Mouse (Mus musculus): ENCODE measurements around the gene Lrch4. TPM values are rescaled to one million over a fixed set of nuclear protein-coding genes. Genes with fewer than 3 reads are reported as not detected.

Lrch4 gene
- polyA plus RNA-seq, 1 experiment from 2014 or later, result 32.2 TPM

DNA sequence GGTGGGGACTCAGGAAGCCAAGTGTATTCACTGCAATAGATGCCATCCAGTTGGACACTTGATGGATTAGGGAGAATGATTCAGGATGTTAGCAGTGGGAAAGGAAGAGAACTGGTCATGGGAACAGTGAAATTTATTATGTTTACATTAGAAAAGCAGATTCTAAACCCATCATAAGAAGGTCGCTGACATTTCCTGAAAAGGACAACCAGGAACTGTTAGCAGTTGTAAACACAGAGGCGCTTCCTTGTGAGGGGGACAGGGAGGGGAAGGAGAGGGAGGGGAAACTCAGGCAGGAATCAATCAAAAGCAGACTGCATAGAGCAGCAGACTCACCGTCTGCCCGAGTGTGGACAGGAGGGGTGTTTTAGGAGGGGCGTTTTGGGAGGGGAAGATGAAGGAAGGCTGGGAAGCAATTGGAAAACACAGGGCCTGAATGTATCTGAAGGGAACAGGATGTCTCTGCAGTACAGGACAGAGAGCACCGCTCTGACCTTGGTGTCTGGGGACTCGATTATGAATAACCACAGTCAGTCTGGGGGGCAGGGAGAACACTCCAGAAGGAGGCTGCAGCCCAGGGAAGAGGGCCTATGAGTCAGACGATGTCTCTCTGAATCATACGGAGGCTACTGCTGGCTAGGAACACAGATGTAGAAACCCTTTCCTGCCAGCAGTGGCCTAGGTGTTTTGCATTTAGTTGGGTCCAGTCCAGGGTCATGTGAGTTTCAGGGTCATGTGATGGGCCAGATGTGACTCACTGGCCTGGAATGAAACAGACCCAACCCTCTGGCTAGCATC is 42.7 kb downstream of the Lrch4 start:
- H3K27ac ChIP-seq, result peak overlapping the region; percentile 27
- no peaks in the 10 kb centered on the region for H3K27me3 ChIP-seq (ENCODE audit: low read depth, poor library complexity, severe bottlenecking)
- peaks cover 18% of the 10 kb centered on the region for H3K4me1 ChIP-seq
- H3K36me3 ChIP-seq, result peaks cover 26% of the 10 kb centered on the region
- H3K4me3 ChIP-seq, result no peak overlapping the region
- no peaks in the 10 kb centered on the region for H3K9me3 ChIP-seq (replicated peaks)
- DNase-seq (ENCODE audit: low spot score), result no peak
- WGBS, result 31% methylated on average over 9 of the region's 9 CpGs

DNA sequence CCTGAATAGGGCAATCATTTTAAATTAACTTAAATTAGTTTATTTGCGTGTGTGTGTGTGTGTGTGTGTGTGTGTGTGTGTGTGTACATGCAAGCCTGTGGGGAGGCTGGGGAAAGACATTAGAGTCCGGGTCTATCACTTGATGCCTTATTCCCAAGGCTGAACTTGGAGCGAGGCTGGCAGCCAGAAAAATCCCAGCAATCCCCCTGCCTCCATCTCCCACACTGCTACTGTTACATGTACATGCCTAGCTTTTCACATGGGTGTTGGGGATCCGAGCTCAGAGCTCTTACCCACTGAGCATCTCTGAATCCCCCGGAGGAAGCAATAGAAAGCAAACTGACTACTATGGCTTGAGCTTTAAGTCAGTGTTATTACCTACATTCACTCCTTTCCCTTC is 43.4 kb downstream of the Lrch4 start:
- H3K36me3 ChIP-seq, result peaks cover 23% of the 10 kb centered on the region
- no peak for DNase-seq (ENCODE audit: low spot score)
- H3K4me1 ChIP-seq, result peaks cover 18% of the 10 kb centered on the region
- no peaks in the 10 kb centered on the region for H3K9me3 ChIP-seq (replicated peaks)
- 88% methylated on average over 5 of the region's 5 CpGs for WGBS
- no peak overlapping the region for H3K4me3 ChIP-seq
- no peak overlapping the region for H3K27ac ChIP-seq
- H3K27me3 ChIP-seq (ENCODE audit: low read depth, poor library complexity, severe bottlenecking), result no peaks in the 10 kb centered on the region

DNA sequence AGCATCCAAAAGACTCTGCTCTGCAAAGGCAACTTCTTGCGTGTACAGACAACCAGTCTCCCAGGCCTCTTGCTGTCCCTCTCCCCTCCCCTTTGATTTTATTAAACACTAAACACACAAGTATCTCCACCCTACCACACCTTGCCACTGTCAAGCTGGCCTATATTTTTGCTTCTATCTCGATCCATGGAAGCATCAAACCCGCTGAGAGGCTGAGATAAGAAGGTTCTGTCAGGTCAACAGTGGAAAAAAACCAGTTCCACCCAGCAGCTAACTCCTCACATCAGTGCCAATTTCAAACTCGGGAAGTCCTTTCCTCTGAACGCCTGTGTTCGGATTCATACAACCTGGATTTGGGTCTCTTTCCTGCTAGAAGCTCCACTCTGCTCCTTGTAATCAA is 44.1 kb downstream of the Lrch4 start:
- Histone ChIP-seq H3K27ac (no peak overlapping the region), H3K36me3 (peaks cover 23% of the 10 kb centered on the region), H3K4me3 (no peak overlapping the region), H3K27me3 (ENCODE audit: low read depth, poor library complexity, severe bottlenecking) (no peaks in the 10 kb centered on the region), H3K4me1 (peaks cover 18% of the 10 kb centered on the region), H3K9me3 (replicated peaks) (no peaks in the 10 kb centered on the region)
- DNase-seq (ENCODE audit: low spot score), result no peak
- WGBS, result 89% methylated on average over 6 of the region's 6 CpGs

- no peaks in the 10 kb centered on the region for H3K27me3 ChIP-seq (ENCODE audit: low read depth, poor library complexity, severe bottlenecking)
- DNase-seq (ENCODE audit: low spot score), result no peak
- H3K27ac ChIP-seq, result no peak overlapping the region
- no peaks in the 10 kb centered on the region for H3K9me3 ChIP-seq (replicated peaks)
- H3K4me3 ChIP-seq, result no peak overlapping the region
- peaks cover 33% of the 10 kb centered on the region for H3K36me3 ChIP-seq
- 94% methylated on average over 8 of the region's 8 CpGs for WGBS
- H3K4me1 ChIP-seq, result peaks cover 18% of the 10 kb centered on the region
Measured at GRCm38 (mm10) chr5:137674786-137675185, 45.9 kb downstream of the Lrch4 start.

GRCm38 (mm10) chr5:137677859-137678258 is 48.9 kb downstream of the Lrch4 start:
- no peak for DNase-seq (ENCODE audit: low spot score)
- 96% methylated on average over 8 of the region's 8 CpGs for WGBS
- Histone ChIP-seq H3K4me1 (peaks cover 3% of the 10 kb centered on the region; the same call in 1 of the 2 replicates), H3K27ac (no peak overlapping the region), H3K36me3 (peaks cover 53% of the 10 kb centered on the region), H3K4me3 (no peak overlapping the region), H3K9me3 (replicated peaks) (no peaks in the 10 kb centered on the region), H3K27me3 (ENCODE audit: low read depth, poor library complexity, severe bottlenecking) (no peaks in the 10 kb centered on the region)

DNA sequence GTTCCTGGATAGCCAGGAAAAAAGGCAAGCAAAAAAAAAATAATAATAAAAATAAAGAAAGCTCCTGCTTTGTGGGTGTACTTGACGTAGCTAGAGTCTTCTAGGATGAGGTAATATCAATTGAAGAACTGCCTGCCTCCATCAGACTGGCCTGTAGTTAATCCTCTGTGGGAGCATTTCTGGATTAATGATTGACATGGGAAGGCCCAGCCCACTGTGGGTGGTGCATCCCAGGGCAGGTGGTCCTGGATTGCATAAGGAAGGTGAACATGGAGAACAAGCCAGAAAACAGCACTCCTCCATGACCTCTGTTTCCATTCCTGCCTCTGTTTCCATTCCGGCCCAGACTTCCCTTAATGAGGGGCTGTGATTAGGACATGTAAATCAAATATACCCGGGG is 49.8 kb downstream of the Lrch4 start:
- no peak overlapping the region for H3K4me3 ChIP-seq
- H3K27me3 ChIP-seq (ENCODE audit: low read depth, poor library complexity, severe bottlenecking), result no peaks in the 10 kb centered on the region
- peaks cover 53% of the 10 kb centered on the region for H3K36me3 ChIP-seq
- no peak for DNase-seq (ENCODE audit: low spot score)
- WGBS, result 91% methylated on average over 3 of the region's 3 CpGs
- peaks cover 12% of the 10 kb centered on the region for H3K4me1 ChIP-seq
- H3K9me3 ChIP-seq (replicated peaks), result no peaks in the 10 kb centered on the region
- no peak overlapping the region for H3K27ac ChIP-seq

GRCm38 (mm10) chr5:137679726-137680125 is 50.8 kb downstream of the Lrch4 start:
- Histone ChIP-seq H3K27ac (no peak overlapping the region), H3K27me3 (ENCODE audit: low read depth, poor library complexity, severe bottlenecking) (no peaks in the 10 kb centered on the region), H3K9me3 (replicated peaks) (no peaks in the 10 kb centered on the region), H3K36me3 (peaks cover 50% of the 10 kb centered on the region), H3K4me1 (peaks cover 22% of the 10 kb centered on the region), H3K4me3 (no peak overlapping the region)
- 84% methylated on average over 4 of the region's 4 CpGs for WGBS
- DNase-seq (ENCODE audit: low spot score), result no peak

DNA sequence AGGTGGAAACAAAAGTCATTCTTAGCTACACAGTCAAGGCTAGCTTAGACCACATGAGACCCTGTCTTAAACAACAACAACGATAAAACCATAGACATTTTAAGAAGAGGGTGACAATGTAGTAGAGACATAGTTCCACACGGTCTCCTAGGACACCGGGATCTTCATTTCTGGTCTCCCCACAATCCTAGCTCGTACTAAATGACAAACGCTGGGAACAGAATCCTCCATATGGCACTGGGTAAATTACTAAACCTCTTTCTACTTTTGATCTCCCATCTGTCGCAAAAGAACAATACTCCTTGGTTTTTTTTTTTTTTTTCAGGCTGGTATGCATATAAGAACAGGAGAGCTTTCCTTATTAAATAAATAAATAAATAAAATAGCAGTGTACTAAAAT is 53.6 kb downstream of the Lrch4 start:
- H3K4me3 ChIP-seq, result no peak overlapping the region
- 95% methylated on average over 6 of the region's 6 CpGs for WGBS
- H3K27ac ChIP-seq, result no peak overlapping the region
- no peaks in the 10 kb centered on the region for H3K9me3 ChIP-seq (replicated peaks)
- H3K36me3 ChIP-seq, result peaks cover 36% of the 10 kb centered on the region
- peaks cover 16% of the 10 kb centered on the region; the same call in 1 of the 2 replicates for H3K27me3 ChIP-seq (ENCODE audit: low read depth, poor library complexity, severe bottlenecking)
- no peak for DNase-seq (ENCODE audit: low spot score)
- H3K4me1 ChIP-seq, result peaks cover 26% of the 10 kb centered on the region

DNA sequence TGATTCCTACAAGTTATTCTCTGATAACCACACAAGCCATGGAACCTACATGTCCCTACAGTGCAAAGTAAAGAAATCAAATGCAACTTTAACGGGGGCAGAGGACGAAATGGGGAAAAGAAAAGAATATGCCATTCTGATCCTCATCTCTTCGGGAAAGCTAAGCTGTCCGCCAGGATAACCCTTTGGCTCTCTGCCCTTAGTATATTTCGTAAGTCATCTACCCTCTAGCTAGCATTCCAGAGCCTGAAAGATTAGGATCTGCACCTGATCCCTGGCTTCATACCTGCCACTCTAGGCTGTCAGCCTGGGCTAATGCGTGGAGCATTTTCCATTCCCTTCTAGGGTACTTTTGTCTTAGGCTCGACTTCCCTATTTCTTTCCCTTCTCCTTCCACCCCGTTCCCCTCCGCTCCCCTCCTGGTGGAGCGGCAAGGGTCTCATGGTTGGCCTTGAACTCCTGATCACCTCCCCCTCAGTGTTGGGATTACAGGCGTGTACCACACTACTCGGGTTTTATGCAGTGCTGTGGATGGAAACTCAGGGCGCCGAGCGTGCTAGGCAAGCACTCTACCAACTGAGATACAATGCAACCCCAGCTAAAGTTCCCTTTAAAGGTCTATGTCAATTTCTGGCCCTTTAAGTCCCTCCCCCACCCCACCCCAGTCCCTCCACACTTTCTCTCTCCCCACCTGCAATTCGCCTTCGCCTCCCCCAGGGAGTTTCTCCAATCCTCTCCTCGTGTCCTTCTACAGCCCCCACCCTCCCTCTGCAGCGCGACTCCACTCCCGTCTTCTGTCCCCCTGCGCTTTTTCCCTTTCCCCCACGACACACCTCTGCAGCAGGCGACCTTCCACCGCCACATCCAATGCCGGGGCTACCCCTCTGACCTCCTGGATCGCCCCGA is 54.7 kb downstream of the Lrch4 start:
- H3K4me1 ChIP-seq, result peaks cover 26% of the 10 kb centered on the region
- H3K27ac ChIP-seq, result peak overlapping the region; percentile 89
- no peaks in the 10 kb centered on the region for H3K9me3 ChIP-seq (replicated peaks)
- peak overlapping the region; percentile 83 for H3K4me3 ChIP-seq
- WGBS, result 19% methylated on average over 28 of the region's 28 CpGs
- peaks cover 27% of the 10 kb centered on the region for H3K36me3 ChIP-seq
- H3K27me3 ChIP-seq (ENCODE audit: low read depth, poor library complexity, severe bottlenecking), result peaks cover 16% of the 10 kb centered on the region; the same call in 1 of the 2 replicates
- DNase-seq (ENCODE audit: low spot score), result peak; percentile 61

DNA sequence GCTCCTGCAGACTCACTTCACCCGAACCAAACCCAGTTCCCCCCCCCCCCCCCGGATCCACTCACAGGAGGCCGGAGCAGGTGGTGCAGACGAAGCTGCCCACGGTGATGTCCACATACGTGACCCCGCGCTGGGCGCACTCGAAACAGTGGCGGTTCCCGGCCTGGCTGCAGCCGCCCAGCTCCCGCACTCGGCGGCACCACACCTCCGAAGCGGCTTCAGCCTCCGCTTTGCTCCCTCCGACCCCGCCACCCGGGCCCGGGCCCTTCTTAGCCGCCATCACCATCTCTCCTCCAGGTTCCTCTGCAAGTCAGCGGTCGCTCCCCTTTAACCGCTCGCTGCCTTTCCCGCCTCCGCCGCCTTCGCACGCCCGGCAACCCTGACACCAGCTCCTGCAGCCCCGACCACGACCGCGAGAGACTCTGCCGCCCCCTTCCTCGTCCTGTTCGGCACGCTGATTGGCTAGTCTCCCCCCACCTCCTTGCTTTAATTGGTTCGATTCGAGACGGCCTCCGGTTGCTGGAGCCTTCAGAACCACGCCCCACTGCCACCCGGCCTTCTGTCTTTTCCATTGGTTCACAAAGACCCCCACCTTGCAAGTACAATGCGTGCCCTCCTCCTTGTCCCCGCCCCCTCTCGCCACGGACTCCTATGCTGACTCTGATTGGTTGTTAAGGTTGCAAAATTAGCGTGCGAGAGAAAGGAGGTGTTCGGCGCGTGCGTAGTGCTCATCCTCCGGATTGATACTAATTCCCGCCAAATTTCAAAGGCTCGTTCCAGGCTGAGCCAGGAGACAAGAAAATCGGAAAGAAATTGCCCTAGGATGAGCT is 55.6 kb downstream of the Lrch4 start, which contains the start of gene Agfg2:
Agfg2 (minus strand) TSS at position 433 of the 830 bp plus-strand sequence.
- Histone ChIP-seq H3K27ac (peak within 1 kb of the TSS; percentile 89), H3K4me3 (peak within 1 kb of the TSS; percentile 83), H3K36me3 (peaks cover 21% of the 10 kb centered on the region), H3K9me3 (replicated peaks) (no peaks in the 10 kb centered on the region), H3K4me1 (peaks cover 26% of the 10 kb centered on the region), H3K27me3 (ENCODE audit: low read depth, poor library complexity, severe bottlenecking) (peaks cover 16% of the 10 kb centered on the region; the same call in 1 of the 2 replicates)
- DNase-seq (ENCODE audit: low spot score), result peak; percentile 93
- WGBS, result under 1% methylated on average over 61 of the region's 62 CpGs

DNA sequence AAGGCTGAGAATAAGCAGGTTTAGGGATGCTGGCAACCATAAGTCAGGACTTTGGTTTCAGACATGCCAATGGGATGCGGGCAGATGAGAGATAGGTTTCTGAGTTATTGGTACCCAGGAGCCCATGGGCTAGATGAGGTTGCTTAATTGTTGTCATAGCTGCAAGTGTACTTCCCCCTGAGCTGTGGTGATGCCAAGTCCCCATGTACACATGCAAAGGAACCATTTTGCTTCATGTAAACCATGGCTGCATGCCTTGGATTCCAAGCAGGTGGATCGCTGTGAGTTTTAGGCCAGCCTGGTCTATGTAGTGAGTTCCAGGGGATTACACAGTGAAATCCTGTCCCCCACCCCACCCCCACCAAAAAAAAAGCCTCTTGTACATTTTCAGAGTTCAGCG is 56.7 kb downstream of the Lrch4 start:
- Histone ChIP-seq H3K4me3 (no peak overlapping the region), H3K9me3 (replicated peaks) (no peaks in the 10 kb centered on the region), H3K36me3 (peaks cover 16% of the 10 kb centered on the region), H3K4me1 (peaks cover 28% of the 10 kb centered on the region), H3K27ac (0 out of 2 replicates have a peak overlapping the region, but pooled peaks have one; percentile 89), H3K27me3 (ENCODE audit: low read depth, poor library complexity, severe bottlenecking) (peaks cover 16% of the 10 kb centered on the region; the same call in 1 of the 2 replicates)
- DNase-seq (ENCODE audit: low spot score), result no peak
- WGBS, result 93% methylated on average over 3 of the region's 3 CpGs

- H3K27ac ChIP-seq, result no peak overlapping the region
Measured at GRCm38 (mm10) chr5:137686127-137686790, 57.3 kb downstream of the Lrch4 start.

More at GRCm38 (mm10) chr5:137686127-137686790, 57.3 kb downstream of the Lrch4 start:
- Histone ChIP-seq H3K9me3 (replicated peaks) (no peaks in the 10 kb centered on the region), H3K4me3 (no peak overlapping the region), H3K27me3 (ENCODE audit: low read depth, poor library complexity, severe bottlenecking) (peaks cover 16% of the 10 kb centered on the region; the same call in 1 of the 2 replicates), H3K36me3 (peaks cover 10% of the 10 kb centered on the region), H3K4me1 (peaks cover 29% of the 10 kb centered on the region)
- WGBS, result 85% methylated on average over 6 of the region's 6 CpGs
- DNase-seq (ENCODE audit: low spot score), result no peak

All from limb, embryonic 10.5 days (tissue).